Mouse (Mus musculus): Measurements from ENCODE around the gene Meltf.

Meltf gene

DNA sequence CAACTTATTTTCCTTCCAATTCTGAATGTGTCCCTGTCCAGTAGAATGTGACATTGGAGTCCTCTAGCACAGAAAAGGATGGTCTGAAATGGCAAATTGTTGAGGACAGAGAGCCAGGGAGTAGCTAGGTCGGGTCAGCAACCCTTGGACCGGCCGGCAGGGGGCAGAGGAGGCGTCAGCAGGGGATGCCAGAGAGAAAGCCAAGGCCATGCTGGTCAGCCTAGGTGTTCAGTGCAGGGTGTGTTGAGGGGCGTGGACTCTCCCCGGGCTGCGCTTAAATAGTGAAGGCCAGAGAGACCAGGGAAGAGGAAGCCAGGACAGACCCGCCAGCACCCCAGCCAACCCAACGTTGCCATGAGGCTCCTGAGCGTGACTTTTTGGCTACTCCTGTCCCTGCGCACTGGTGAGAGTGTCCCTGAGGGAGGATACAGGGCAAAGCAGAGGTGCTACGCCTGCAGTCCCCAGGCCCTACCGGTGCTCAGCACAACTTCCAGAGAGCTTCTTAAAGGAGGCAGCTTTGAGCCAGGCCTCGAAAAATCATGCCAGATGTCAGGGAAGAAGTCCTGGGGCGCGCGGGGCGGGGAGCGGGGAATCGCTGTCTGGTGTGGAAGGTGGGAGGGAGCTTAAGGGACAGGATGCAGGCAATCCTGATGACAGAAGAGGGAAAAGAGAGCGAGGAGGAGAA lies at the start of gene Meltf:
TSS of gene Meltf (plus strand) at position 238 of the 685 bp plus-strand sequence.
- peak; percentile 72 for DNase-seq

DNA sequence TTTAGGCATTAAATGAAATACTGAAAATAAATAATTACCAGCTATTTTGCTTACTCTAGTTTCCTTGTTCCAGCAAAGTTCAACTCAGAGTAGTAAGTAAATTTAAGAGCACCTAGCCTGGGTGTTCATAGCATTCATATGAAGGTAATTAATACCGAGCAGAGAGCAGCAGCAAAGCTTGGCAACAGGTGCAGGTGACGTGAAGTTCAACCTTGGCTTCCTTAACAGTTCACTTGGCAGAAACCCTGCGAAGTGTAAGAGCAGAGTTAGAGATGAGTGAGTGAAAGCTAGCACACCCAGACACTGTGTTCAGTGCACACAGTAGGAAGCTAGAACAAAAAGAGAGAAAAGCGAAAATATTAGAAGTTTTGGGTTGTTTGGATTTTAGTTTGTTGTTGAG lies 47.9 kb upstream of the Meltf start:
- DNase-seq, result no peak

DNA sequence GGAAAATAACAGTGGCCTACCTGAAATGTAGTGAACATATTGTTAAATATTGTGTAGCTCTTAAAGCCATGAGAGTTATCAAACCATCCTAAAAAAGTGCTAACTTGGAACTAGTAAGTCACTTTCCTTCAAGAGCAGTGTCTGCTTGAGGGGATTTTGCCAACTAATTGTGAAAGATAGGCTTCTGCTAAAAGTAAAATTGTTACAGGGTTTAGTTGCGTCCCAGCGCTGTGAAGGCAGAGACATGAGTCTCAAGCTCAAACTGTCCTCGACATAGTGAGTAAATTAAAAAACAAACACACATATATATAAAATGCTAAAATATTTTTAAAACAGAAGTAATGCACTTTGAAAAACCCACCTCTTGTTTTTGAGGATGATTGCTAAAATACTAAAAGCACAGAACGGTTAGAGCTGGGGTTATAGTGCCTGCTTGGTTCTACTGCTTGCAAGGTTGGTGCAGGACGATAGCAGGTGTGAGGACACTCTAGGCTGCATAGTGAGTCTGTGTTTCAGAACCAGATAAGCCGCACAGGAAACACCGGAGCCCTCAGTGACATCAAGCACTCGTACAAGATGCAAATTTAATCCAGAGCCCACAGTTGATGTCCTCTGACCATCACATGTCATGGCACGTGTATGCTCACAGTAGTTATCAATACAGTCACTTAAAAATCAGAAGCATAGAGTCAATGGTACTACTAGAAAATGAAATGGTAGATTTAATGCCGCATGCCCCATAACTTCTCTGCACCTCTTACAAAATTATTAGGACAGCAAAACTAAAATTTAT lies 45.8 kb upstream of the Meltf start:
- DNase-seq, result no peak

DNA sequence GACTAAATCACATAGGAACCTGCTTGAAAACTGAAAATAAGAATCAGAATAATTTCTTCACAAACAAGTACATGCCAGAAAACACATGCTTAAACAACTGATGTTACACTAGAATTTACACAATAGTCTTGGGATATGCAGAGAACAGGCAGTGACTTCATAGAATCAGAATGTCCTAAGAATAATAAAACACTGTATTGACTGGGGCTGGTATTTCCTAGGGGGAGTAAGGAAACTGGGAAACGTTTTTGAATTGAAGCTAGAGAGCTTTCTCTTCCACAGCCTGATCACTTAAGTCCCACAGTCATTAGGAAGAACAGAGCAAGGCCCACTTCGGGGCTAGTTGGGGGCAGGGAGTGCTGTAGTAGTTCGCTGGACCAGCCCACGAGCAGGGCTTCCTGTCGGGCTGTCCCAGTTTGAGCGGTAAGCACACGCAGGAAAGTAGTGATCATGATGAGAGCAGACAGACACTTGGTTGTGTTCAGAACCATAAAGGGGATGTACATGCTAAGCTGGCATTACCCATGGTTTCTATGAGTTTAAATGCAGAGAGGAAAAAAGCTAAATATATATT lies 44.5 kb upstream of the Meltf start:
- DNase-seq, result no peak

DNA sequence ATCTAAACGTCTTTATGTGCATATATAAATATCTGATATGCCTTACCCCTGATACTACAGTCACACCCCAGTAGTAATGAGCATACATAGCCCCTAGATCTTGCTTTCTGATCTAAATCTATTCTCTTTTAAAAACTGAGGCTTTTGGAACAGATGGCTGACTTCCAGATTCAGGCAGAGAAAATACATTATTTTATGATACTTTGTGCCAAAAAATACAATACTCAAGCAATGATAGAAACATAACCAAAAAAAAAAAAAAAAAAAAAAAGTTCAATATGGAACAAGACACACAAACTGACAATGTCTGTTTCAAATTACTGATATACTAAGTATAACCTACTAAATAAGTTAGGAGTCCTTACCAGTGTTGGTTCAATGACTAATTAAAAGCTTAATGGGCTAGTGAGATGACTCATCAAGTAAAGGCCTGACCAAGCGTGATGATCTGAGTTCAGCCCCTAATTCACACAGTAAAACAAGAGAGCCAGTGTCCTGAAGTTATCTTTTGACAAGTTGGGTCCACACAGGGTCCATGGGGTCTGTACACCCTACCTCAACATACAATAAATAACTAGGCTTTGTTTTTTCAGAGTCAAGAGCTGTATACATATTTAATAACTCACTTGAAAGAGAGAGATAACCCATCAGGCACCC lies 43.8 kb upstream of the Meltf start:
- DNase-seq, result no peak

DNA sequence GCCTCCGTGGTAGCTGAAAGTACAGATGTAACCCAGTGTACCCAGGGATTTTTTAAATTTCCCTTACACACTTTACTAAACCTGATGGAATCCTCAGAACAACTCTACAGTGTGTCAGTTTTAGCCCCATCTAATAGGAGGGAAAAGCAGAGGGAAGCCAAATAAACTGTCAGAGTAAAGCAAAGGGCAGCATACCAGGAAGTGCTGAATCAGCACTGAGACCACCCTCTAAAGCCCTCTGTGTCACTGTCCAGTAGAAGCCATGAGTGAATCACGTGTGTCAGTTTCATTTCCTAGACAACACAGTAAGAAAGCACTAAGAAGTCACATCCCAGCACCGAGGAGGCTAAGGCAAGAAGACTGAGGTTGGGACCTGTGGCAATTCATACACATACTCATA lies 41.2 kb upstream of the Meltf start:
- no peak for DNase-seq

DNA sequence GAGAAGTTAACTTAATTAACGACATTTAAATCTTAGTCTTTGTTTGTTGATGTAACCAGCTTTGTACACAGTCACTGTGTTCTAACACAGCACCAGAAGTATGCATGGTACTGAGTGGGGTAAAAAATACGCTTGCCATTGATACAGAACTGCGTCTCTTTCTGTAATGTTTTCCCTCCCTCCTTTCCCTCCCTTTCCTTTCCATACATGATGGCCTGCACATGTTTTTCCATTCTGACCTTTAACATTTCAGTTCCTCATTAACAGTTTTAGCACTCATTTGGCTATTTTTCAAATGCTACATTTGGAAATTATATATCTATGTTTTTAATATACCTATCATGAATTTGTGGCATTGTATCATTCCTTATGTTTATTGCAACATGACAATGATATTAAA lies 34.4 kb upstream of the Meltf start:
- DNase-seq, result no peak

DNA sequence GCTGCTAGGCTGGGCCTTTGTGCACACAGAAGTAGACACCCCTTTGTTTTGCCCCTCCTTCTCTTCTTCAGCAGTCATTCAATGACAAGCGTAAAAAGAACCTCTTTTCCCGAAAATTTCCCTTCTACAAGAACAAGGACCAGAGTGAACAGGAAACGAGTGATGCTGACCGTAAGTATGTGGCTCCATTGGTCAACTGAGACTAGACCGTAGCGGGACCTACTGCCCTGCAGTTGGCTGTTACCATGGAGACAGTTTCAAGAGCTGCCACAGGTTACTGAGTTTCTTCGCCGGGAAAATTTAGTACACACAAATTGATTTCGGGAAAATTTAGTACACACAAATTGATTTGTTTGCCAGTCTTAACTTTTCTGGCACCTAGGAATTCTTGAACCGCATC lies 31.8 kb upstream of the Meltf start:
- no peak for DNase-seq

DNA sequence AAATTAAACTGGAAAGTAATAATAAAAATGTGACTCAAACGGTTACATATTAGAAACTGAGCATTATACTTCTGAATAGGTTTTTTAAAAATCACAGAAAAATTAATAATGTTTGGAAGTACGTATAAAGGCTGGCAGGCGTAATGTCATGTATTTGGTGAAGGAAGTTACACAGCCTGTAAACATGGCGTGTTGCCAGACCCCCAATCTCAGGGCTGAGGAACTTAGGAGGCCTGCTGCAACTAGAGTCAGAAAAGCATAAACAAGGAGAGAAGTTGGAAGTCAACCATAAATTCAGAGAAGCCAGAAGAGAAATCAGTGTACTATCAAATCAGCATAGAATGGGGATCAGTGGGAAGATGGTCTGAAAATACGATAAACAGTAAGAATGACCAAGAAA lies 14.7 kb upstream of the Meltf start:
- no peak for DNase-seq

DNA sequence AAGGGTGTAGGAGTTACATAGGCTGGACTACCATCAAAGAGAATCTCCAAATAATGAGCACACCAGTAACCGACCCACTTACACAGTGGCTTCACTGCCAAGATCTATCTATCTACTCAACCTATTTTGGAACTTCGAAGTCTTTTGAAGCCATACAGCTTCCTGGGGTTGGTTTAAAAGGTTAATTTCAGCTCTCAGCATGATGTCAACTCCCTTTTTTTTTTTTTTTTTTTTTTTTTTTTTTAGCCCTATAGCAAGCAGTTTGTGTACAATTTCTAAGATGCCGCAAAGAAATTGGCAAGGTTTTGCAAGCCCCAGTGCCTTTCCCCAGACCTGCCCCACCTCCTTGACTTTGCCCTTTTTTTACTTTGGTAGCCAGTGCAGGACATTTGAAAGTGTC lies 13.4 kb upstream of the Meltf start:
- no peak for DNase-seq

DNA sequence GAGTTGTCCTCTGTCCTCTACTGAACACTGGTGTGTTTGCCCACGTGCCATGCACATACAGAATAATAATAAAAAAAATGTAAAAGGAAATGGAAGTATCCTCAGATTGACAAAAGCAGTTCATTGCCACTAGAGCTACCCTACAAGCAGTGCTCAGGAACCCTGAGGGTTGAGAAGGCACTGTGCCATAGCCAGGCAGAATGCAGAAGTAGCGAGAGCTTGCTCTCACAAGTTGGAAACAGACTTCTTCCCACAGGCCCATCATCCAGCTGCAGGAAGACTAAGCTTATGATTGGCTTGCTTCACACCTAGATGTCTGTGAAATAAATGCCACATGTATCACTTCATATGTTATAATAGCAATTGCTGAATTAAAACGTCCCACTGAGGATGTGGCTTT lies 11.7 kb upstream of the Meltf start:
- DNase-seq, result no peak

DNA sequence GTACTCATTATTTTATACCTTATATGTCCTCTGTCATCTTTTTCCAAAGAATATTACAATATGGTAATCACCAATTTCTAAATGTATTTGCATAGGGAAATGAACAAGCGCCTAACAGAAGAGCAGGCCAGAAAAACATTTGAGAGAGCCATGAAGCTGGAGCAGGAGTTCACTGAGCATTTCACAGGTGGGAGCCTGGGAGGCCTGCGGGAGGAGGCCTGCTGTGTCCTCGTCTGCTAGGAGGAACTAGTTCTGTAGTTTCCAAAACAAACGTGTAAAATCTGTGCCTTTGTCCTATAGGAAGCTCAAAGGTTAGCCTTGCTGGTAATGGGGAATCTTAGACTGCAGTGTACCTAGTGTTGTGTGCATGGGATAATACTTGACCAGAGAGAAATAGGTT lies 10.9 kb upstream of the Meltf start:
- no peak for DNase-seq

DNA sequence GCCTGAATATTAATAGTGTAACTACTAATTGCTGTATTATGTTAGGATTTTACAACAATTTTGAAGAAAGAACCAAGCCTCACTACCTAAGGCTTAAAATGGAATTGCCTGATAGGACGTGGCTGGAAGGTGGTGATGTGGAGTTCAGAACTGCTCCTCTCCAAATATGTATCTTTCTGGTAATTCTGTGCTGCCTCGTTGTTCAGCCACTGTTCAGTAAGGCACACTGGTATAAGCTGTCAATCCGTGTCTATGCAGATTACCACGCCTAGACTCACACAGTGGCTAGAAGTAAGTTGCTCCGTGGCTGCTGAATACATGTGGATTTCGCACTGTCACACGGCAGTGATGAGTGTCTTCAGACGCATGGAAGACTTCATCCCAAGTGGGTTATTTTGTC lies 4.9 kb upstream of the Meltf start:
- no peak for DNase-seq

DNA sequence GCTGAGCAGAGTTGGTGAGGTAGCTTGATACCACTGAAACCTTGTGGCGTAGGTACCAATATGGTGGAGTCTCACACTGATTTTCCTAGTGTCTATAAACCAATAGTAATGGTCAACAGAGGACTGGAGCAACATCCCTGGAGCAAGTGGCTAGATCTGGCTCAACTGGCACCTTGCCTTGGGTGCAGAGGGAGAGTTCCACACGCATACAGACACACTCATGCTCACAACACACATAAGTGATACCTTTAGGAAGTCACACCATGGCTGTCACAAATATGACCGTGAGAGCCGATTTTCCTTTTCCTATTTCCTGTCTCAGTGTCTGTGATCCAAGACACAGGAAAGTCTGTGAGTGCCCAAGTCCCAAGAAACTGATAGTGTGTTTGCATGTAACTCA lies 3.2 kb upstream of the Meltf start:
- no peak for DNase-seq

DNA sequence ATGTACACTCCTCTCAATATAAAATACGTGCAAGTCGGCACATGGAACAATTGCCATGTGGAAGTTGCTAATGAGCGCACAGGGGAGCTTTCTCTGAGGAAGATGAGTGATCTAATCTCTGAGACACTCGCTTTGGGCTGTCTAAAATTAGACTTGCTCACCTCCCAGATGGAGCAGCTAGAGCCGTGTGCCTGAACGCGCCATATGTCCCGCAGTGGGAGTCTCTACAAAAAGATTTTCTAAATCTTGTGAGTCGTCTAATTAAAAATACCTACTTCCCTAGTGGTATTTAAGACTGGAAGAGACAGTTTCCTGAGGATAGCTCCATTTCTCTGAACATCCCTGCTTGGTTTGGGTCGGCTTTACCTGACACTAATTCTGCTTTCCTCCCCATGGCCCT lies 2.2 kb upstream of the Meltf start:
- DNase-seq, result no peak

DNA sequence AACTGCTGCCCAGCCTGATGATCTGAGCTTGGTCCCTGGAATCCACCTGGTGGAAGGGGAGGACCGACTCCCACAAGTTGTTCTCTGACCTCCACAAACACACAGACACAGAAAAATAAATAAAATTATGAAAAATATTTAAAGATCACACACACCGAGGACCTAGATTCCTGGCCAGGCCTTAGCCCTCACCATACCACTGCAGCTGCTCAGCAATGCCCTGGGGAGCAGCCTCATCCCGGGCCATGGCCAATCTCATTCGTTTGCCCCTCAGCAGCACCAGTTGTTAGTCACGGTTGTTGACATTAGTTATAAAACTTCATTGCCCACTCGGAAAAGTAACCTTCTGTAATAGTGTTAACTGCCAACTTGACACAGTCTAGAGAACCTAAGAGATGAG lies 558 bp upstream of the Meltf start:
- no peak for DNase-seq

DNA sequence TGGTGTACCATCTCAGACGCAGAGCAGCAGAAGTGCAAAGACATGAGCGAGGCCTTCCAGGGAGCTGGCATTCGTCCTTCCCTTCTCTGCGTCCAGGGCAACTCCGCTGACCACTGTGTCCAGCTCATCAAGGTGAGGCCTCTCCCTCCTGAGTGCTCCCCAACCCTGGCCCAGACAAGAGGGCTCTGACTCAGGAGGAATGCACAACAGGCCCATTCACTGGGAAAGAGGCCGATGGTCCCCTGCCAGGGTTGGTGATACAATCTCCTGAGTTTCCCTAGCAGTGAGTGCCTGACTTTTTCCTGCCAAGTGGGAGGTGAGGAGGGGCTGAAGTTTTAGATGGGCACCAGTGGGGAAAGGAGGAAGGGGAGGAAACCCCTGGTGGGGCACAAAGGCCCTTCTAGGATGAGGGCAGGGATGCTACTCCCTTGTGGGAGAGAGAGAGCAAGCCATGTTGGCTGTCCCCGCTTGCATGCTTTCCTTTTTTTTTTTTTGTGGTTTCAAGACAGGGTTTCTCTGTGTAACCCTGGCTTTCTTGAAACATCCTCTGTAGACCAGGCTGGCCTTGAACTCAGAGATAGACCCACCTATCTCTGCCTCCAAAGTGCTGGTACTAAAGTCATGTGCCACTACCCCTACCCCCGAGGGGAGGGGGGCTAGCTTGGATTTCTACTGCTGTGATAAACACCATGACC lies 1.7 kb downstream of the Meltf start:
- DNase-seq, result no peak

DNA sequence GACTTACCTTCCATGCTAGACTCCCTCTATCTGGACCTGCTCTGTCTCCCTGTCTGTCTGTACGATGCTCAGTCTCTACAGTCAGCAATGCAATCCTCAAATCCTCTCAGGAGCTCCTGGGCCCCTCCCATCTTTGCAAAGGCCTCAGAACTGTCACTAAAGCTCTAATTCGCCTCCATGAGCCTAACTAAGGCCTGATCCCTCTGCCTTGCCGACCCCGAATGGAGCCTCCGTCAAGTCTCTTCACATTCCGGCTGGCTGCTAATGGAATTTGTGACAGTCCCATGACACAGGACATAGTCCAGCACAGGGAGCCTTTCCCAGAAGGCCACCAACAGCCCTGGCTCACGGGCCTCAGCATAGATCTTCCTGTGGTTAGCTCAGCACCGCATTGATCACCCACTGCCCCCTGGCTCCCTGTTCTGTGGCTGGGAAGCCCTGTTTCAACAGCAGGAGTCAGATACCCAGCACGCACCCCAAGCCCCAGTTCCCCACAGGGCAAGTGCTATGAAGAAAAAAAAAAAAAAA lies 3.8 kb downstream of the Meltf start:
- DNase-seq, result no peak

DNA sequence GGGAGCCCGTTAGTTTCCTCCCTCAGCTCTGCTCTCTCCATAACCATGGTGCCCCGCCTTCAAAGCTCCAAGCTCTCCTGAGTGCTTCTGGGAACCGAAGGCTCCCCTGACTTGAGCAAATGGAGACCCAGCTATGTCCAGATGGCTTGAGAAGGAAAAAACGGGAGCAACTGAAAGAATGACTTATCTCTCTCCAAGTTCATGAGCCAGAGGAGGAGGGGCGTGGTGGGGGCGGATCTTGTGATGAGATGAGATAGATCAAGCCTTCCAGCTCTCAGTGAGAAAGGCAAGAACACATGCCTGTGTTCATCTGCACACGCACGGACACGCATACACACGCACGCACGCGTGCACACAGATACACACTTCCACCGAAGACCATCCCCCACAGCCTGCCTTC lies 4.7 kb downstream of the Meltf start:
- DNase-seq, result no peak

DNA sequence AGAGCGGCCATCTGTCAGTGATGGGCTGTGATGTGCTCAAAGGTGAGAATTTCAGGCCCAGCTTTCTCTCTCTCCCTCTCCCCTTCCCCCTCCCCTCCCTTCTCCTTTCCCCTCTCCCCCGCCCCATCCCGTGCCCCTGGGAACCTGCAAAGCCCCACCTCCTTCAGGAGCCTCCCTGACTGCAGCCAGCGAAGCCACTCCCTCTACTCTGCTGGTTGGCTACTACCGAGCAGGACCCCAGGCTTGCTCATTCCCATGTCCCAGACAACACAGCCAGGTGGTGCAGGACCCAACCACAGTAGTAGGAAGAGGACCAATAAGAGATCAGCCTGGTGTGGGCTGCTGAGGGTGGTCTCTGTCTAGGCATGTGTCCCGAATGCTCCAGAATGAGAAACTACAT lies 5.3 kb downstream of the Meltf start:
- peak; percentile 17 for DNase-seq

DNA sequence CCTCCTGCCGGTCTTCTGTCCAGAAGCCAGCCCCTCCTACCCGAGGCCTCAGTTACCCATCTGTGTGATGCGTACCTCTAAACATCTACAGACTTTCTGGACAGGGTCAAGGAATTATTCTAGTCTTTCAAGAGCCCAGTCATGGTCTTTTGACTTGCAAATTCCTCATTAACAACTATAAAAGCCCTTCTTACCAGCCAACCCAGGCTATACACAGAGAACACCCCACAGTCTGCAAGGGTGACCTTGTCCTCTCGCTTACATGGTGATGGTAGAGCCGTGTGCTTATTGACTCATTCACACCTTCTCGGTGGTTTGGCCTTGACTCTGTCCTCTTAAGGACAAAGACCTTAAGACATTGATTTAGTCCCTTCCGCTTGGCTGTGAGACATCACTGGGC lies 12.3 kb downstream of the Meltf start:
- DNase-seq, result no peak

DNA sequence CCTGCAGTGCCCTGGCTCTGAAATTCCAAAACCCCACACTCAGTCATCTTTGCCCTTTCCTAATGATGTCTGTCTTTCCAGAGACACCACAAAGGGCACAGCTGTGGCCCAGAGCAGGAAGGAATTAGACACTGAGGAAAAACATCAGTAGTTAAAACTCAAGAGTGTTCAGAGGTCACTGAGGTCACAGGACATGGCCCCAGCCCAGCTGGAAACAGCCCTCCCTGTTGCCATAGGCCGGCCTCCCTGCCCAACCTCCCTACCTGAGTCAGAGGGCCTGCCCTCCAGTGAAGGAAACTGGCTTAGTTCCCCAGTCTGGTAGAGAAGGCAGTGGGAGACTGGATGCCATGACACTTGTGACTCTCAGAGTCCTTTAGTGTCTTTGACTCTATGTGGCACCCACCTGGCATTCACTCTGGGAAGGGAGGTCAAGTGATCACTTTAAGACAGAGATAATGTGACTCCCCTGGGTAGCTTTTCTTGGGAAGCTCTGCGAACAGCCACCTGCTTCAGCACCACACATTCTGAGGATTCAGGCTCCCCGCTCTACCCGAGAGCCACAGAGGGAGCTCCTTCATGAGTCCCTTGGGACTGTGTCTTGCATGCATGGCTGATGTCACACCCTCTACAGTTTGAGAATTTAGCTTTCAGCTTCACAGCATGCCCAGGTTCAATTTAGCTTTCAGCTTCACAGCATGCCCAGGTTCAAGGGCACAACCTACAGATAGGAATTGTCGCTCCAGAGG lies 15.0 kb downstream of the Meltf start:
- DNase-seq, result no peak

Measured in liver (tissue).